Mouse (Mus musculus): ENCODE data around the gene Metap2. TPM values are rescaled to one million over a fixed set of nuclear protein-coding genes. Genes with fewer than 3 reads are reported as not detected.

The Metap2 gene
- polyA plus RNA-seq, 1 experiment from 2014 or later: 253 TPM

- Histone ChIP-seq H3K36me3 (ENCODE audit: control insufficient read depth, insufficient read depth, low read length) (peaks cover 7% of the 10 kb centered on the region), H3K9me3 (ENCODE audit: control insufficient read depth, low read length) (no peaks in the 10 kb centered on the region), H3K27ac (ENCODE audit: low read depth, low read length) (no peak overlapping the region), H3K27me3 (ENCODE audit: control insufficient read depth, insufficient read depth, low read length) (no peaks in the 10 kb centered on the region), H3K4me1 (ENCODE audit: control insufficient read depth, insufficient read depth, low read length) (peaks cover 6% of the 10 kb centered on the region; the same call in 1 of the 2 replicates), H3K4me3 (ENCODE audit: low read depth, low read length) (peak overlapping the region; percentile 97), H3K9ac (ENCODE audit: low read length) (peak overlapping the region; percentile 89), H3K4me2 (ENCODE audit: low read depth) (peak overlapping the region; percentile 68)
- no peak for DNase-seq (ENCODE audit: low spot score)
- no peak for ATAC-seq (ENCODE audit: insufficient read depth, low FRiP score, low TSS enrichment)
- WGBS: 22% methylated on average over 10 of the region's 10 CpGs
Measured at GRCm38 (mm10) chr10:93888590-93888934, 8.3 kb downstream of the Metap2 start.

GRCm38 (mm10) chr10:93885839-93886477 lies 10.9 kb downstream of the Metap2 start:
- Histone ChIP-seq H3K4me3 (ENCODE audit: low read depth, low read length) (no peak overlapping the region), H3K27me3 (ENCODE audit: control insufficient read depth, insufficient read depth, low read length) (no peaks in the 10 kb centered on the region), H3K9me3 (ENCODE audit: control insufficient read depth, low read length) (no peaks in the 10 kb centered on the region), H3K4me1 (ENCODE audit: control insufficient read depth, insufficient read depth, low read length) (peaks cover 6% of the 10 kb centered on the region; the same call in 1 of the 2 replicates), H3K4me2 (ENCODE audit: low read depth) (no peak overlapping the region), H3K27ac (ENCODE audit: low read depth, low read length) (no peak overlapping the region), H3K36me3 (ENCODE audit: control insufficient read depth, insufficient read depth, low read length) (peaks cover 7% of the 10 kb centered on the region), H3K9ac (ENCODE audit: low read length) (no peak overlapping the region)
- DNase-seq (ENCODE audit: low spot score) (no peak), ATAC-seq (ENCODE audit: insufficient read depth, low FRiP score, low TSS enrichment) (no peak)
- WGBS: 96% methylated on average over 14 of the region's 14 CpGs

GRCm38 (mm10) chr10:93882738-93883364 lies 14.0 kb downstream of the Metap2 start:
- no peak for DNase-seq (ENCODE audit: low spot score)
- peaks cover under 1% of the 10 kb centered on the region; the same call in 1 of the 2 replicates for H3K4me1 ChIP-seq (ENCODE audit: control insufficient read depth, insufficient read depth, low read length)
- H3K4me2 ChIP-seq (ENCODE audit: low read depth): no peak overlapping the region
- no peaks in the 10 kb centered on the region for H3K9me3 ChIP-seq (ENCODE audit: control insufficient read depth, low read length)
- peaks cover 7% of the 10 kb centered on the region for H3K36me3 ChIP-seq (ENCODE audit: control insufficient read depth, insufficient read depth, low read length)
- no peak overlapping the region for H3K9ac ChIP-seq (ENCODE audit: low read length)
- no peak overlapping the region for H3K27ac ChIP-seq (ENCODE audit: low read depth, low read length)
- ATAC-seq (ENCODE audit: insufficient read depth, low FRiP score, low TSS enrichment): no peak
- 87% methylated on average over 8 of the region's 8 CpGs for WGBS
- H3K4me3 ChIP-seq (ENCODE audit: low read depth, low read length): no peak overlapping the region
- no peaks in the 10 kb centered on the region for H3K27me3 ChIP-seq (ENCODE audit: control insufficient read depth, insufficient read depth, low read length)

- no peaks in the 10 kb centered on the region for H3K4me1 ChIP-seq (ENCODE audit: control insufficient read depth, insufficient read depth, low read length)
- ATAC-seq (ENCODE audit: insufficient read depth, low FRiP score, low TSS enrichment): no peak
- H3K36me3 ChIP-seq (ENCODE audit: control insufficient read depth, insufficient read depth, low read length): peaks cover 7% of the 10 kb centered on the region
Measured at GRCm38 (mm10) chr10:93881918-93882317, 15.0 kb downstream of the Metap2 start.

GRCm38 (mm10) chr10:93878732-93879131 lies 18.2 kb downstream of the Metap2 start:
- no peak for ATAC-seq (ENCODE audit: insufficient read depth, low FRiP score, low TSS enrichment)

More at GRCm38 (mm10) chr10:93881918-93882317, 15.0 kb downstream of the Metap2 start:
- no peak overlapping the region for H3K4me3 ChIP-seq (ENCODE audit: low read depth, low read length)
- no peak overlapping the region for H3K4me2 ChIP-seq (ENCODE audit: low read depth)
- H3K27me3 ChIP-seq (ENCODE audit: control insufficient read depth, insufficient read depth, low read length): no peaks in the 10 kb centered on the region
- H3K9me3 ChIP-seq (ENCODE audit: control insufficient read depth, low read length): no peaks in the 10 kb centered on the region
- no peak overlapping the region for H3K9ac ChIP-seq (ENCODE audit: low read length)
- DNase-seq (ENCODE audit: low spot score): no peak
- no peak overlapping the region for H3K27ac ChIP-seq (ENCODE audit: low read depth, low read length)

GRCm38 (mm10) chr10:93876772-93877171 lies 20.1 kb downstream of the Metap2 start:
- H3K36me3 ChIP-seq (ENCODE audit: control insufficient read depth, insufficient read depth, low read length): peaks cover 2% of the 10 kb centered on the region; the same call in 1 of the 2 replicates
- no peak overlapping the region for H3K4me2 ChIP-seq (ENCODE audit: low read depth)
- no peaks in the 10 kb centered on the region for H3K9me3 ChIP-seq (ENCODE audit: control insufficient read depth, low read length)
- no peak overlapping the region for H3K9ac ChIP-seq (ENCODE audit: low read length)
- ATAC-seq (ENCODE audit: insufficient read depth, low FRiP score, low TSS enrichment) (no peak), DNase-seq (ENCODE audit: low spot score) (no peak)
- no peaks in the 10 kb centered on the region for H3K4me1 ChIP-seq (ENCODE audit: control insufficient read depth, insufficient read depth, low read length)
- 72% methylated on average over 1 of the region's 1 CpGs for WGBS
- no peaks in the 10 kb centered on the region for H3K27me3 ChIP-seq (ENCODE audit: control insufficient read depth, insufficient read depth, low read length)
- no peak overlapping the region for H3K4me3 ChIP-seq (ENCODE audit: low read depth, low read length)
- no peak overlapping the region for H3K27ac ChIP-seq (ENCODE audit: low read depth, low read length)

More at GRCm38 (mm10) chr10:93878732-93879131, 18.2 kb downstream of the Metap2 start:
- Histone ChIP-seq H3K9ac (ENCODE audit: low read length) (no peak overlapping the region), H3K4me1 (ENCODE audit: control insufficient read depth, insufficient read depth, low read length) (no peaks in the 10 kb centered on the region), H3K36me3 (ENCODE audit: control insufficient read depth, insufficient read depth, low read length) (peaks cover 2% of the 10 kb centered on the region; the same call in 1 of the 2 replicates), H3K9me3 (ENCODE audit: control insufficient read depth, low read length) (no peaks in the 10 kb centered on the region), H3K27me3 (ENCODE audit: control insufficient read depth, insufficient read depth, low read length) (no peaks in the 10 kb centered on the region), H3K27ac (ENCODE audit: low read depth, low read length) (no peak overlapping the region), H3K4me3 (ENCODE audit: low read depth, low read length) (no peak overlapping the region), H3K4me2 (ENCODE audit: low read depth) (no peak overlapping the region)
- no peak for DNase-seq (ENCODE audit: low spot score)
- 91% methylated on average over 4 of the region's 4 CpGs for WGBS

- H3K4me2 ChIP-seq (ENCODE audit: low read depth): no peak overlapping the region
- H3K4me1 ChIP-seq (ENCODE audit: control insufficient read depth, insufficient read depth, low read length): no peaks in the 10 kb centered on the region
- peaks cover 10% of the 10 kb centered on the region; the same call in 1 of the 2 replicates for H3K36me3 ChIP-seq (ENCODE audit: control insufficient read depth, insufficient read depth, low read length)
- 90% methylated on average over 4 of the region's 4 CpGs for WGBS
- H3K9ac ChIP-seq (ENCODE audit: low read length): no peak overlapping the region
- H3K9me3 ChIP-seq (ENCODE audit: control insufficient read depth, low read length): no peaks in the 10 kb centered on the region
- no peak overlapping the region for H3K27ac ChIP-seq (ENCODE audit: low read depth, low read length)
- no peaks in the 10 kb centered on the region for H3K27me3 ChIP-seq (ENCODE audit: control insufficient read depth, insufficient read depth, low read length)
- ATAC-seq (ENCODE audit: insufficient read depth, low FRiP score, low TSS enrichment): no peak
- peak; percentile 1 for DNase-seq (ENCODE audit: low spot score)
- no peak overlapping the region for H3K4me3 ChIP-seq (ENCODE audit: low read depth, low read length)
Measured at GRCm38 (mm10) chr10:93868886-93869285, 28.0 kb downstream of the Metap2 start.

- H3K9me3 ChIP-seq (ENCODE audit: control insufficient read depth, low read length): no peaks in the 10 kb centered on the region
- ATAC-seq (ENCODE audit: insufficient read depth, low FRiP score, low TSS enrichment): no peak
- H3K9ac ChIP-seq (ENCODE audit: low read length): no peak overlapping the region
- H3K36me3 ChIP-seq (ENCODE audit: control insufficient read depth, insufficient read depth, low read length): peaks cover 10% of the 10 kb centered on the region; the same call in 1 of the 2 replicates
- no peaks in the 10 kb centered on the region for H3K4me1 ChIP-seq (ENCODE audit: control insufficient read depth, insufficient read depth, low read length)
- H3K27me3 ChIP-seq (ENCODE audit: control insufficient read depth, insufficient read depth, low read length): no peaks in the 10 kb centered on the region
- no peak overlapping the region for H3K4me2 ChIP-seq (ENCODE audit: low read depth)
- 93% methylated on average over 7 of the region's 7 CpGs for WGBS
- H3K27ac ChIP-seq (ENCODE audit: low read depth, low read length): no peak overlapping the region
- DNase-seq (ENCODE audit: low spot score): no peak
- H3K4me3 ChIP-seq (ENCODE audit: low read depth, low read length): no peak overlapping the region
Measured at GRCm38 (mm10) chr10:93868401-93868800, 28.5 kb downstream of the Metap2 start.

GRCm38 (mm10) chr10:93856095-93856494 lies 40.8 kb downstream of the Metap2 start:
- Histone ChIP-seq H3K4me3 (ENCODE audit: low read depth, low read length) (no peak overlapping the region), H3K27me3 (ENCODE audit: control insufficient read depth, insufficient read depth, low read length) (no peaks in the 10 kb centered on the region), H3K9ac (ENCODE audit: low read length) (no peak overlapping the region), H3K36me3 (ENCODE audit: control insufficient read depth, insufficient read depth, low read length) (0 out of 2 replicates have a peak, but pooled peaks cover 2% of the 10 kb centered on the region), H3K27ac (ENCODE audit: low read depth, low read length) (no peak overlapping the region), H3K9me3 (ENCODE audit: control insufficient read depth, low read length) (no peaks in the 10 kb centered on the region), H3K4me1 (ENCODE audit: control insufficient read depth, insufficient read depth, low read length) (no peaks in the 10 kb centered on the region), H3K4me2 (ENCODE audit: low read depth) (no peak overlapping the region)
- ATAC-seq (ENCODE audit: insufficient read depth, low FRiP score, low TSS enrichment) (no peak), DNase-seq (ENCODE audit: low spot score) (no peak)
- 88% methylated on average over 6 of the region's 6 CpGs for WGBS
